Mouse (Mus musculus) forebrain, embryonic 12.5 days (tissue): ENCODE measurements around the gene Frmd7. TPM values are rescaled to one million over a fixed set of nuclear protein-coding genes. Genes with fewer than 3 reads are reported as not detected.

ENCODE experiments used
- polyA plus RNA-seq: library from polyadenylated mRNA; unstranded; fragments of >200 nt; fragmentation: Nextera tagmentation; extraction: Ambion mirVana; gene quantifications from 2 replicates; pipeline ENCODE4 v1.2.1, GENCODE M21; 2016

Frmd7 gene
- polyA plus RNA-seq, 1 experiment from 2014 or later = not detected

Other genes with a start within 250 kb of the Frmd7 start
- 2.4 and 2.6 TPM in 2 replicates for gene Stk26, start 101.7 kb downstream of the Frmd7 start, polyA plus RNA-seq
- 22.9 and 23.2 TPM in 2 replicates for gene Rap2c, start 75.3 kb upstream of the Frmd7 start, polyA plus RNA-seq